Mouse (Mus musculus) liver, embryonic 11.5 days (tissue): ENCODE measurements at regions not wholly inside any gene's neighbourhood (a gene's known extent, or its start where the extent isn't known, plus 50 kb on each side); places are given as distances from the start of the nearest gene placed in this dataset.

Experiments
- ATAC-seq: fragments of 200-750 bp; cut with Nextera tagmentation; replicated peaks from 2 replicates; pipeline ENCODE4 v1.8.0; 2017; ENCODE audit warnings: moderate number of reproducible peaks, mild to moderate bottlenecking, moderate TSS enrichment, moderate library complexity; ENCODE audit not compliant: low FRiP score
- DNase-seq: peaks from one replicate; pipeline ENCODE4 v3.0.0-alpha.2; 2017; ENCODE audit warnings: low spot score
- H3K27ac ChIP-seq: fragments of 300-500 bp; sonication (generic); 2 replicates; pipeline ENCODE4 v1.5.1; 2014; ENCODE audit warnings: mild to moderate bottlenecking, low read depth, low read length, control low read depth
- H3K27me3 ChIP-seq: fragments of 300-500 bp; sonication (generic); replicated peaks from 2 replicates; pipeline ENCODE4 v1.6.1; 2014; ENCODE audit warnings: low read length, mixed read lengths; ENCODE audit not compliant: control insufficient read depth, insufficient read depth
- H3K36me3 ChIP-seq: fragments of 300-500 bp; sonication (generic); 2 replicates; pipeline ENCODE4 v1.6.1; 2014; ENCODE audit warnings: mild to moderate bottlenecking, low read length, moderate library complexity, mixed read lengths; ENCODE audit not compliant: control insufficient read depth, insufficient read depth
- H3K4me1 ChIP-seq: fragments of 300-500 bp; sonication (generic); replicated peaks from 2 replicates; pipeline ENCODE4 v1.6.1; 2014; ENCODE audit warnings: low read length, mixed read lengths; ENCODE audit not compliant: control insufficient read depth, insufficient read depth
- H3K4me2 ChIP-seq: fragments of 300-500 bp; sonication (generic); 2 replicates; pipeline ENCODE4 v1.6.1; 2014; ENCODE audit warnings: mild to moderate bottlenecking, control low read depth, moderate library complexity
- H3K4me3 ChIP-seq: fragments of 300-500 bp; sonication (generic); 2 replicates; pipeline ENCODE4 v1.5.1; 2014; ENCODE audit warnings: low read depth, low read length, control low read depth
- H3K9ac ChIP-seq: fragments of 300-500 bp; sonication (generic); 2 replicates; pipeline ENCODE4 v1.6.1; 2014; ENCODE audit warnings: low read depth, low read length, control low read depth
- H3K9me3 ChIP-seq: fragments of 300-500 bp; sonication (generic); 2 replicates; pipeline ENCODE4 v1.6.1; 2016; ENCODE audit warnings: low read length, inconsistent platforms, mixed read lengths; ENCODE audit not compliant: control insufficient read depth
- WGBS: fragments of 180-500 bp; shearing (Covaris S2); extraction: QIAGEN DNeasy Blood & Tissue Kit; methylation state at CpG from one replicate; pipeline ENCODE4 v1.1.7; 2014; 5-methylcytosine and 5-hydroxymethylcytosine counted together

GRCm38 (mm10) chr4:45720352-45720751, 78.5 kb upstream of the Aldh1b1 start:
- H3K27ac ChIP-seq, result no peak overlapping the region
- H3K9me3 ChIP-seq, result no peaks in the 10 kb centered on the region
- ATAC-seq (no peak), DNase-seq (no peak)
- no peak overlapping the region for H3K4me3 ChIP-seq
- no peak overlapping the region for H3K9ac ChIP-seq
- no peak overlapping the region for H3K4me2 ChIP-seq
- H3K36me3 ChIP-seq, result no peaks in the 10 kb centered on the region
- WGBS, result 47% methylated on average over 5 of the region's 5 CpGs
- H3K27me3 ChIP-seq, result no peaks in the 10 kb centered on the region
- H3K4me1 ChIP-seq, result 0 out of 2 replicates have a peak, but pooled peaks cover 2% of the 10 kb centered on the region

- no peak overlapping the region for H3K4me3 ChIP-seq
- H3K27me3 ChIP-seq, result no peaks in the 10 kb centered on the region
- H3K36me3 ChIP-seq, result no peaks in the 10 kb centered on the region
- no peak overlapping the region for H3K27ac ChIP-seq
- no peak overlapping the region for H3K9ac ChIP-seq
- H3K9me3 ChIP-seq, result no peaks in the 10 kb centered on the region
- ATAC-seq, result no peak
- H3K4me1 ChIP-seq, result 0 out of 2 replicates have a peak, but pooled peaks cover 2% of the 10 kb centered on the region
- H3K4me2 ChIP-seq, result no peak overlapping the region
- no peak for DNase-seq
- WGBS, result 31% methylated on average over 3 of the region's 3 CpGs
These were observed 79.3 kb upstream of the Aldh1b1 start for GRCm38 (mm10) chr4:45719564-45719963.

GRCm38 (mm10) chr4:45715878-45716277, 82.9 kb upstream of the Aldh1b1 start:
- DNase-seq, result no peak
- H3K27ac ChIP-seq, result no peak overlapping the region
- 67% methylated on average over 1 of the region's 1 CpGs for WGBS

GRCm38 (mm10) chr4:45713837-45714508, 84.8 kb upstream of the Aldh1b1 start:
- Histone ChIP-seq H3K27ac (no peak overlapping the region), H3K4me3 (no peak overlapping the region), H3K4me1 (no peaks in the 10 kb centered on the region), H3K4me2 (no peak overlapping the region), H3K27me3 (no peaks in the 10 kb centered on the region), H3K9me3 (no peaks in the 10 kb centered on the region), H3K36me3 (no peaks in the 10 kb centered on the region), H3K9ac (no peak overlapping the region)
- DNase-seq, result no peak
- 21% methylated on average over 10 of the region's 10 CpGs for WGBS
- ATAC-seq, result no peak

More at GRCm38 (mm10) chr4:45715878-45716277, 82.9 kb upstream of the Aldh1b1 start:
- no peaks in the 10 kb centered on the region for H3K36me3 ChIP-seq
- no peaks in the 10 kb centered on the region for H3K27me3 ChIP-seq
- H3K4me1 ChIP-seq, result 0 out of 2 replicates have a peak, but pooled peaks cover 2% of the 10 kb centered on the region
- H3K4me3 ChIP-seq, result no peak overlapping the region
- H3K4me2 ChIP-seq, result no peak overlapping the region
- ATAC-seq, result no peak
- H3K9ac ChIP-seq, result no peak overlapping the region
- H3K9me3 ChIP-seq, result no peaks in the 10 kb centered on the region

GRCm38 (mm10) chr4:45713046-45713706, 85.6 kb upstream of the Aldh1b1 start:
- Histone ChIP-seq H3K9me3 (no peaks in the 10 kb centered on the region), H3K4me2 (no peak overlapping the region), H3K9ac (no peak overlapping the region), H3K4me3 (no peak overlapping the region), H3K27me3 (no peaks in the 10 kb centered on the region), H3K36me3 (no peaks in the 10 kb centered on the region), H3K27ac (no peak overlapping the region), H3K4me1 (no peaks in the 10 kb centered on the region)
- WGBS, result 64% methylated on average over 8 of the region's 8 CpGs
- no peak for ATAC-seq
- DNase-seq, result no peak

GRCm38 (mm10) chr4:45703997-45704396, 94.8 kb upstream of the Aldh1b1 start:
- H3K4me3 ChIP-seq, result no peak overlapping the region
- H3K9me3 ChIP-seq, result no peaks in the 10 kb centered on the region
- 50% methylated on average over 7 of the region's 7 CpGs for WGBS
- ATAC-seq (no peak), DNase-seq (no peak)
- no peak overlapping the region for H3K27ac ChIP-seq
- H3K9ac ChIP-seq, result no peak overlapping the region
- no peak overlapping the region for H3K4me2 ChIP-seq
- no peaks in the 10 kb centered on the region for H3K36me3 ChIP-seq
- no peaks in the 10 kb centered on the region for H3K27me3 ChIP-seq
- H3K4me1 ChIP-seq, result no peaks in the 10 kb centered on the region

GRCm38 (mm10) chr4:45699601-45700000, 99.2 kb upstream of the Aldh1b1 start:
- Histone ChIP-seq H3K9ac (no peak overlapping the region), H3K9me3 (no peaks in the 10 kb centered on the region), H3K4me1 (no peaks in the 10 kb centered on the region), H3K4me3 (no peak overlapping the region), H3K27ac (no peak overlapping the region), H3K4me2 (no peak overlapping the region), H3K27me3 (no peaks in the 10 kb centered on the region; the same call in 1 of the 2 replicates), H3K36me3 (no peaks in the 10 kb centered on the region)
- ATAC-seq, result no peak
- DNase-seq, result no peak
- 80% methylated on average over 3 of the region's 3 CpGs for WGBS

GRCm38 (mm10) chr4:45695239-45695638, 103.6 kb upstream of the Aldh1b1 start:
- Histone ChIP-seq H3K4me1 (no peaks in the 10 kb centered on the region), H3K36me3 (no peaks in the 10 kb centered on the region), H3K27me3 (no peaks in the 10 kb centered on the region; the same call in 1 of the 2 replicates), H3K4me3 (no peak overlapping the region), H3K9me3 (no peaks in the 10 kb centered on the region), H3K27ac (no peak overlapping the region), H3K9ac (no peak overlapping the region), H3K4me2 (no peak overlapping the region)
- ATAC-seq, result no peak
- WGBS, result 42% methylated on average over 1 of the region's 1 CpGs
- DNase-seq, result no peak
